Mouse (Mus musculus) bone marrow macrophage, adult 2 months (primary cell): ENCODE data around the gene Npm3. TPM values are rescaled to one million over a fixed set of nuclear protein-coding genes. Genes with fewer than 3 reads are reported as not detected.
A peak's percentile ranks its signal among the peaks of the same experiment; 100 is the strongest.

ENCODE experiments used
- H3K27ac ChIP-seq: 2 replicates; pipeline ENCODE4 v1.5.1; 2012; ENCODE audit warnings: low read depth, low read length; ENCODE audit not compliant: insufficient read depth
- H3K4me1 ChIP-seq: 2 replicates; pipeline ENCODE4 v1.6.1; 2012; ENCODE audit warnings: low read length; ENCODE audit not compliant: control insufficient read depth, insufficient read depth
- H3K4me3 ChIP-seq: 2 replicates; pipeline ENCODE4 v1.5.1; 2012; ENCODE audit warnings: mild to moderate bottlenecking, low read length, moderate library complexity; ENCODE audit not compliant: insufficient read depth
- CTCF ChIP-seq: IDR thresholded peaks from 2 replicates; pipeline ENCODE4 v1.5.1; 2012; ENCODE audit warnings: low read depth, mild to moderate bottlenecking, low read length, moderate library complexity
- POLR2A ChIP-seq: IDR thresholded peaks from 2 replicates; pipeline ENCODE4 v1.6.1; 2012; ENCODE audit warnings: mild to moderate bottlenecking, low read depth, low read length, borderline replicate concordance
- polyA plus RNA-seq: library from polyadenylated mRNA; stranded (reverse); fragments of >200 nt; gene quantifications from 2 replicates; pipeline ENCODE4 v1.2.4, GENCODE M21; 2012; ENCODE audit not compliant: missing spikeins, insufficient read depth, insufficient read length

The Npm3 gene
- polyA plus RNA-seq, result 24.7 and 34.9 TPM in 2 replicates

- Histone ChIP-seq H3K27ac (no peak within 1 kb of the TSS), H3K4me3 (peak within 1 kb of the TSS; percentile 79), H3K4me1 (no peaks in the 10 kb centered on the region)
- no peak for TF ChIP-seq POLR2A
- no peak for TF ChIP-seq CTCF
These were observed at the start of gene Npm3 for GRCm38 (mm10) chr19:45749243-45750043. Npm3 (minus strand) TSS chr19:45749591.

DNA sequence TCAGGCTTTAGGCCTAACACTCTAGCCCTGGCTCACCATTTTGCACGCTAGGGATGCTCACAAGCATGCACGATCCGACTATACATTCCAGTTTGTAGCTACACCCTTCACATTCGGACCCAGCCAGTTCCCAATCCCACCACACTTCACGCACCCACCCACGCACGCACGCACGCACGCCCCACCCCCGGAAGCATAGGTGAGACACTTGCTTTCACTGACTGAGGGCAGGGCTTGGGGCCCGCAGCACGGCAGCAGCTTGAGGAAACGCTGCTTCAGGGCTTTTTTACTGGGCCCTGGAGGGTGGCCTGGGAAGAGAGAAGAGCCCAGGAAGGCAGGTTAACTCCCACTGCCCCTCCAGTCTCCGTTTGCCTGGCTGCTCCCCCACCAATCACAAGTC lies 47.5 kb upstream of the Npm3 start:
- no peak overlapping the region for H3K27ac ChIP-seq
- no peaks in the 10 kb centered on the region for H3K4me1 ChIP-seq
- H3K4me3 ChIP-seq, result no peak overlapping the region
- TF ChIP-seq POLR2A, result no peak
- TF ChIP-seq CTCF, result no peak

- Histone ChIP-seq H3K4me1 (no peaks in the 10 kb centered on the region; the same call in 1 of the 2 replicates), H3K27ac (no peak overlapping the region), H3K4me3 (no peak overlapping the region)
- no peak for TF ChIP-seq CTCF
- TF ChIP-seq POLR2A, result no peak
These were observed 46.7 kb upstream of the Npm3 start for GRCm38 (mm10) chr19:45796061-45796556.

DNA sequence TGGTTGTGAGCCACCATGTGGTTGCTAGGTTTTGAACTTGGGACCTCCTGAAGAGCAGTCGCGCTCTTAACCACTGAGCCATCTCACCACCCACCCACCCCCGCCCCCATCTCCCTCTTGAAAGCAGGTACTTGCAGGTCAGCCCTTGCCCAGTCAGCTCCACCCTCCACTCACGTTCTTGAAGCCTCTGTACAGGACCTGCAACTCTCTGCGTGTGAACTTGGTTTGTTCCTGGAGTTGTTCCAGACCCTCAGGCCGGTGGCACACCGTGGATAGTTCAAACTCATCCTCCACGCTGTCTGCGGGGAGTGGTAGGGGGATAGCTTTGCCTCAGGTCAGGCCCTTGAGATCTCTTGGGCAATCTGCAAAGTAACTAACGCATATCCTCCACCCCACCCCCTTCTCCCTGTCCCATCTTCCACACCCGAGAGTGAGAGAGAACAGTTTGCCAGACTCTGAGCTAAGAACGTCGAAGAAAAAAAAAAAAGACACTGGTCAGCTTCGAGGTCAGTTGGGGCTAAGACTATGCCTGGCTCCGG lies 46.1 kb upstream of the Npm3 start:
- Histone ChIP-seq H3K4me1 (peaks cover 5% of the 10 kb centered on the region), H3K4me3 (no peak overlapping the region), H3K27ac (no peak overlapping the region)
- TF ChIP-seq POLR2A (no peak), CTCF (no peak)

DNA sequence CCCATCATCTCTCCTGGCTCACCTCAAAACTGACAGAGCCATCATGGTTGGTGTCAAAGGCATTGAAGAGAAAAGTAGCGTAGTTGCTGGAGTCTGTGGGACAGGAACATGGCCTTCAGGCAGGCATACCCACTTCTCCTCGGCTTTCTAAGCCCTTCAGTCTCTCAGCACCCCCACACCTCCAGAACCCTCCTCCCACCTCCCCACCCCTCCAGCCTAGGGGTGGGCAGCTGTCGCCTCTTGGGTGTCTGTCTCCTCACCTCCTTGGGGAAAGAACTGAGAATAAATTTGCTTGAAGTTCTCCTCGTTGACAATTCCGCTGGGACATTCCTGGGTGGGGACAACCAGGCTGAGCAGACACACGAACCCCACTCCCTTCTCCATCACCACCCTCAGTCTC lies 45.3 kb upstream of the Npm3 start:
- TF ChIP-seq POLR2A, result no peak
- TF ChIP-seq CTCF, result no peak
- no peak overlapping the region for H3K4me3 ChIP-seq
- H3K4me1 ChIP-seq, result peaks cover 7% of the 10 kb centered on the region
- no peak overlapping the region for H3K27ac ChIP-seq

GRCm38 (mm10) chr19:45792404-45792803 lies 43.0 kb upstream of the Npm3 start:
- TF ChIP-seq POLR2A (no peak), CTCF (no peak)
- Histone ChIP-seq H3K4me1 (peaks cover 7% of the 10 kb centered on the region), H3K27ac (no peak overlapping the region), H3K4me3 (no peak overlapping the region)

GRCm38 (mm10) chr19:45789888-45790874 lies 40.8 kb upstream of the Npm3 start:
- TF ChIP-seq POLR2A (no peak), CTCF (no peak)
- Histone ChIP-seq H3K4me1 (peaks cover 10% of the 10 kb centered on the region), H3K27ac (peak overlapping the region; percentile 71), H3K4me3 (no peak overlapping the region)

DNA sequence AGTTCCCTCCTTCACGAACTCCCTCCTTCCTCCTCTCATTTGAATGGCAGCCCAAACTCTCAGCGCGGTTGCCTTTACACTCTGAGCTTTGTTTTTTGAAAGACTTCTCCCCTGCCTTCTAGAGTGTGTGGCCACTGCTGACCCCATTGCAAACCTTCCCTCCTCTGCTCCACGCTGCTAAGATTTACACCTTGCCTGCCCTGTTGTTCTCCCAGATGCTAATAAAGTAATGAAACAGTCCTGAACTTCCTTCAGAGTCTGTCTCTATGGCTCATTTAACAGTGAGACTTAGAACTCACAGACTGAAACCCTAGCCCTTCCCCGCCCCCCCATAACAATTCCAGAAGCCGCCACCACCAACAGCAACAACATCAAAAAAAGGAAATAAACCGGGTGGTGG lies 40.0 kb upstream of the Npm3 start:
- Histone ChIP-seq H3K4me1 (peaks cover 10% of the 10 kb centered on the region), H3K27ac (no peak overlapping the region), H3K4me3 (no peak overlapping the region)
- no peak for TF ChIP-seq CTCF
- TF ChIP-seq POLR2A, result no peak

- H3K27ac ChIP-seq, result no peak overlapping the region
- TF ChIP-seq CTCF (no peak), POLR2A (no peak)
- H3K4me3 ChIP-seq, result no peak overlapping the region
- peaks cover 14% of the 10 kb centered on the region for H3K4me1 ChIP-seq
These were observed 38.9 kb upstream of the Npm3 start for GRCm38 (mm10) chr19:45788337-45788736.

DNA sequence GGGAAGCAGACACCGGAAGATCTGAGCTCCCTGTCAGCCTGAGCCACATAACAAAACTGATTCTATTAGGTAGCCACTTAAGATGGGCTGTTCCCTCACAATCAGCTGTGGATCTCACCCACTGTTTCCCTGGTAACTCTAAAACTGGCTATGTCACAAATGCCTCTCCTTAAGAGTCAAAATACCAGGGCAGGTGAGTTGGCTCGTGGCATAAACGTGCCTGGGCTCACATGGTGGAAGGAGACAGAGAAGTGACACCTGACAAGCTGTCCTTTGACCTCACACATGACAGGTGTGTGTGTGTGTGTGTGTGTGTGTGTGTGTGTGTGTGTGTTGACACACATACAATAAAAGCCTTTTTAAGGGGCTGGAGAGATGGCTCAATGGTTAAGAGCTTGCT lies 38.1 kb upstream of the Npm3 start:
- Histone ChIP-seq H3K27ac (no peak overlapping the region), H3K4me3 (no peak overlapping the region), H3K4me1 (peaks cover 14% of the 10 kb centered on the region)
- TF ChIP-seq POLR2A, result no peak
- TF ChIP-seq CTCF, result no peak
